Mouse (Mus musculus) bone marrow macrophage, adult 2 months (primary cell): Measurements from ENCODE around the gene Ezh2.
"Not testable (repeated sequence)": the region's sequence is repeated elsewhere in the genome, so short reads cannot be mapped to it uniquely, and the experiment has no call there.

ENCODE experiments used
- CTCF ChIP-seq: IDR thresholded peaks from 2 replicates; pipeline ENCODE4 v1.5.1; 2012; ENCODE audit warnings: low read depth, mild to moderate bottlenecking, low read length, moderate library complexity
- POLR2A ChIP-seq: IDR thresholded peaks from 2 replicates; pipeline ENCODE4 v1.6.1; 2012; ENCODE audit warnings: mild to moderate bottlenecking, low read depth, low read length, borderline replicate concordance

- TF ChIP-seq POLR2A, CTCF: not testable (repeated sequence)
These were observed 34.9 kb upstream of the Ezh2 start for GRCm38 (mm10) chr6:47630061-47630460.
